Mouse (Mus musculus) hindbrain, embryonic 10.5 days (tissue): ENCODE data around the gene Sox10. TPM values are rescaled to one million over a fixed set of nuclear protein-coding genes. Genes with fewer than 3 reads are reported as not detected.
A peak's percentile ranks its signal among the peaks of the same experiment; 100 is the strongest.

Source experiments
- DNase-seq: peaks from one replicate; pipeline ENCODE4 v3.0.0-alpha.2; 2017; ENCODE audit warnings: low spot score
- H3K27ac ChIP-seq: fragments of 300-500 bp; sonication (generic); 2 replicates; pipeline ENCODE4 v1.5.1; 2016; ENCODE audit warnings: mild to moderate bottlenecking, moderate library complexity
- H3K27me3 ChIP-seq: fragments of 300-500 bp; sonication (generic); 2 replicates; pipeline ENCODE4 v1.6.1; 2016; ENCODE audit warnings: mild to moderate bottlenecking; ENCODE audit not compliant: poor library complexity, insufficient read depth, severe bottlenecking
- H3K36me3 ChIP-seq: fragments of 300-500 bp; sonication (generic); 2 replicates; pipeline ENCODE4 v1.6.1; 2016; ENCODE audit warnings: mild to moderate bottlenecking, moderate library complexity
- H3K4me1 ChIP-seq: fragments of 300-500 bp; sonication (generic); replicated peaks from 2 replicates; pipeline ENCODE4 v1.6.1; 2016; ENCODE audit warnings: mild to moderate bottlenecking
- H3K4me3 ChIP-seq: fragments of 300-500 bp; sonication (generic); 2 replicates; pipeline ENCODE4 v1.5.1; 2016; ENCODE audit warnings: mild to moderate bottlenecking, moderate library complexity
- H3K9me3 ChIP-seq: fragments of 300-500 bp; sonication (generic); 2 replicates; pipeline ENCODE4 v1.6.1; 2016; ENCODE audit warnings: mild to moderate bottlenecking, moderate library complexity
- WGBS: fragments of 180-500 bp; shearing (Covaris S2); methylation state at CpG from one replicate; pipeline ENCODE4 v1.1.7; 2016; 5-methylcytosine and 5-hydroxymethylcytosine counted together
- polyA plus RNA-seq: library from polyadenylated mRNA; unstranded; fragments of >200 nt; fragmentation: Nextera tagmentation; extraction: Ambion mirVana; gene quantifications from 2 replicates; pipeline ENCODE4 v1.2.1, GENCODE M21; 2016

Gene Sox10
- polyA plus RNA-seq, 1 experiment from 2014 or later, result 9.2 TPM

DNA sequence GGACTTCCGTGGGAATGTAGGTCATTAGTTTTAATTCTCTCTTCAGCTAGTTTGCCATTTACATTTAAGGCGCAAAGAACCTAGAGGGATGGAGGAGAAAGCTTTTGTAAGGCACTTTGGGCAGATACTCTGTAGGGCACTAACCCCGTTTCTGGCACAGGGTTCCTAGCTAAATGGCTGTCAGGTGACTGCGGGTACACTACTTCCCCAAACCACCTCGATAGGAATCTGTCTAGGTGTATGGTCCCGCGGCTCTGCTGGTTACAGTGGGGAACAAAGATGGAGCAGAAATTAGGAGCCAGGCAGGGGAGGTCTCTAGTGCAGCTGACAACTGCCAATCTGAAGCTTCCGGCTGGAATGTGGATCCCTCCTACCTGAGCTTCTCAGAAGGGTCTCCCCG lies 55.0 kb downstream of the Sox10 start:
- Histone ChIP-seq H3K4me1 (peaks cover 45% of the 10 kb centered on the region), H3K4me3 (peak overlapping the region; percentile 91), H3K27me3 (peaks cover 16% of the 10 kb centered on the region), H3K9me3 (no peaks in the 10 kb centered on the region), H3K36me3 (peaks cover 16% of the 10 kb centered on the region), H3K27ac (no peak overlapping the region)
- 18% methylated on average over 9 of the region's 9 CpGs for WGBS
- no peak for DNase-seq

DNA sequence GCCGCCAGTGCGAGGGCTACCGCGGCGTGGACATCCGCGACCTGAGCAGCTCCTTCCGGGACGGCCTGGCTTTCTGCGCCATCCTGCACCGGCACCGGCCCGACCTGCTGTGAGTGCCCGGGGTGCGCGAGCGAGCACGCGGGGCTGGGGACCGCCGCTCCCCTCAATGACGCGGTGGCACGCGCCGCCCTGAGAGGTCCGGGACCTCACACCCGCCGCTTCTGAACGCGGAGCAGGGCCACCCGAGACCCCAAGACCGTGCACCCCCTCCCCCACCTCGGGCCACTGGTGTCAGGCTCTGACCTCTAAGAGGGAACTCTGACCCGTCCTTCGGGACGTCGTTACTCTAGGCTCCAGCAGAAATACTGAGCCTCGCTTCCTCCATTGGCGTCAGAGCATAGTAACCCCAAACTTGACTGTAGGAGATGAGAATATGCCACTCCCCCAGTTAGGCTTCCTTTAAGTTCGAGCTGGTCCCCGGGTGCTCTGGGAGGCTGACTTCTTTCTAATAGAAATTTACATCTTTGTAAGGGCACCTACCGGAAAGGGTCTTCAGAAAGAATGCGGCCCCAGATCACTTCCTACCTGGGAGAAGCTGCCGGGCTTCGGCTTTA lies 55.6 kb downstream of the Sox10 start:
- DNase-seq, result no peak
- Histone ChIP-seq H3K4me3 (peak overlapping the region; percentile 91), H3K27ac (peak overlapping the region; percentile 94), H3K9me3 (no peaks in the 10 kb centered on the region), H3K27me3 (peaks cover 16% of the 10 kb centered on the region), H3K36me3 (peaks cover 10% of the 10 kb centered on the region), H3K4me1 (peaks cover 45% of the 10 kb centered on the region)
- WGBS, result under 1% methylated on average over 46 of the region's 46 CpGs

GRCm38 (mm10) chr15:79108421-79109320 lies 56.4 kb downstream of the Sox10 start, which contains the start of gene Micall1:
TSS of gene Micall1 (plus strand) at chr15:79108898.
- Histone ChIP-seq H3K4me3 (peak within 1 kb of the TSS; percentile 91), H3K4me1 (peaks cover 45% of the 10 kb centered on the region), H3K27ac (peak within 1 kb of the TSS; percentile 94), H3K9me3 (no peaks in the 10 kb centered on the region), H3K27me3 (peaks cover 16% of the 10 kb centered on the region), H3K36me3 (peaks cover 6% of the 10 kb centered on the region)
- WGBS, result under 1% methylated on average over 82 of the region's 85 CpGs
- DNase-seq, result peak; percentile 71

- peaks cover 16% of the 10 kb centered on the region for H3K27me3 ChIP-seq
- peak overlapping the region; percentile 94 for H3K27ac ChIP-seq
- H3K9me3 ChIP-seq, result no peaks in the 10 kb centered on the region
- peaks cover 45% of the 10 kb centered on the region for H3K4me1 ChIP-seq
- DNase-seq, result no peak
- H3K36me3 ChIP-seq, result peaks cover 4% of the 10 kb centered on the region
- peak overlapping the region; percentile 91 for H3K4me3 ChIP-seq
- WGBS, result 26% methylated on average over 7 of the region's 7 CpGs
Measured at GRCm38 (mm10) chr15:79107966-79108365, 57.1 kb downstream of the Sox10 start.

DNA sequence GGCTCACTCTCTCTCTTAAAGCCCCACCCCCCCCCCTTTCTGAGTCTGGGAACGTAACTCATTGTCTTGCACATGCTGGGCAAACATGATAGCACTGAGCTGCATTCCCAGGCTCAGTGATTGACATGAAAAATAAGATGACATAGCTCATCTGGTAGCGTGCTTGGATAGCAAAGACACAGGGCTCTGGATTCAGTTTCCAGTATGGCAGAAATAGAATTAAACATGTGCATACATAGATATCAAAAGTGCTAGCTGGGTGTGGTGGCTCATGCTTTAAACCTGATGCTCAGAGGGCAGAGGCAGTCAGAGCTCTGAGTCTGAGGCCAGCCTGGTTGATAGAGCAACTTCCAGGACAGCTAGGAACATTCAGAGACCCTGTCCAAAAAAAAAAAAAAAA lies 59.2 kb downstream of the Sox10 start:
- WGBS, result 54% methylated on average over 2 of the region's 2 CpGs

More for the DNA sequence above, 59.2 kb downstream of the Sox10 start:
- H3K4me3 ChIP-seq, result no peak overlapping the region
- no peak overlapping the region for H3K27ac ChIP-seq
- H3K9me3 ChIP-seq, result no peaks in the 10 kb centered on the region
- DNase-seq, result no peak
- H3K4me1 ChIP-seq, result peaks cover 47% of the 10 kb centered on the region
- peaks cover 12% of the 10 kb centered on the region for H3K27me3 ChIP-seq
- no peaks in the 10 kb centered on the region for H3K36me3 ChIP-seq

Other genes with a start within 250 kb of the Sox10 start
- gene Lgals1, start 238.5 kb downstream of the Sox10 start, polyA plus RNA-seq, result 305 and 403 TPM in 2 replicates
- 64.1 and 68.0 TPM in 2 replicates for gene Nol12, start 230.3 kb downstream of the Sox10 start, polyA plus RNA-seq
- 45.8 and 48.0 TPM in 2 replicates for gene Triobp, start 217.5 kb downstream of the Sox10 start, polyA plus RNA-seq
- 447 and 561 TPM in 2 replicates for gene H1f0, start 136.8 kb downstream of the Sox10 start, polyA plus RNA-seq
- gene Galr3, start 123.4 kb downstream of the Sox10 start, polyA plus RNA-seq, result not detected in 2 replicates
- 65.9 and 78.2 TPM in 2 replicates for gene Ankrd54, start 102.3 kb downstream of the Sox10 start, polyA plus RNA-seq
- 238 and 262 TPM in 2 replicates for gene Eif3l, start 90.1 kb downstream of the Sox10 start, polyA plus RNA-seq
- 7.0 and 8.8 TPM in 2 replicates for gene Micall1, start 56.3 kb downstream of the Sox10 start, polyA plus RNA-seq
- gene Polr2f, start 24.2 kb downstream of the Sox10 start, polyA plus RNA-seq, result 383 and 404 TPM in 2 replicates
- gene 1700088E04Rik, start 24.0 kb downstream of the Sox10 start, polyA plus RNA-seq, result 9.8 and 16.1 TPM in 2 replicates
- 45.0 and 47.8 TPM in 2 replicates for gene Pick1, start 63.9 kb upstream of the Sox10 start, polyA plus RNA-seq
- gene Gm49486, start 64.2 kb upstream of the Sox10 start, polyA plus RNA-seq, result 0.14 and 0.21 TPM in 2 replicates
- gene Slc16a8, start 89.5 kb upstream of the Sox10 start, polyA plus RNA-seq, result 0.14 and 0.26 TPM in 2 replicates
- gene Baiap2l2, start 120.3 kb upstream of the Sox10 start, polyA plus RNA-seq, result 1.7 and 2.0 TPM in 2 replicates
- 24.2 and 25.3 TPM in 2 replicates for gene Pla2g6, start 163.2 kb upstream of the Sox10 start, polyA plus RNA-seq
- 0.97 and 1.1 TPM in 2 replicates for gene Maff, start 181.4 kb upstream of the Sox10 start, polyA plus RNA-seq
- gene Tmem184b, start 238.3 kb upstream of the Sox10 start, polyA plus RNA-seq, result 54.8 and 56.2 TPM in 2 replicates